Mouse (Mus musculus): ENCODE data around the gene Cxcl1. TPM values are rescaled to one million over a fixed set of nuclear protein-coding genes. Genes with fewer than 3 reads are reported as not detected.

Gene Cxcl1
- polyA plus RNA-seq, 1 experiment from 2014 or later: 0.24 TPM

DNA sequence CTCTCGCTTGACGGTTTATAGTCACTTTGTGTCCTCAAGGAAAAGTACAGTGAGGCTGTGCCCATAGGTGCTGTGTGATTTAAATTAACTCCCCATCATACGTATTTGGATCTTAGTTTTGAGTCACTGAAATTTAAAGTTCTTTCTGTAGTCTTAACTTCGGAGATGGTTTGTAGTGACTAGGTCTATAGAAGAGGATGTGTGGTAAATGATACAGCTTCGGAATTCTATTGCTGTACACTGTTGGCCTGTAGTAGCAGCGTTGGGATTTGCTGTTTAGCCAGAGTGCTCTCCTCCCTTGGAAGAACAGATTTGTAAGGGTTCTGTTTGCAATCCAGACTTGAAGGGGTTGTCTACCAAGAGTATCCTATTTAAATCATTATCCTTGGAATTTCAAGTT lies 40.9 kb downstream of the Cxcl1 start:
- WGBS: 3% methylated on average over 6 of the region's 6 CpGs
- H3K27me3 ChIP-seq: no peaks in the 10 kb centered on the region
- H3K27ac ChIP-seq (replicated peaks): peak overlapping the region; percentile 98
- H3K9ac ChIP-seq (replicated peaks): peak overlapping the region; percentile 93
- peaks cover 9% of the 10 kb centered on the region for H3K4me1 ChIP-seq
- peak overlapping the region; percentile 52 for H3K4me2 ChIP-seq (replicated peaks)
- no peaks in the 10 kb centered on the region for H3K9me3 ChIP-seq
- H3K36me3 ChIP-seq: 0 out of 2 replicates have a peak, but pooled peaks cover 4% of the 10 kb centered on the region
- peak overlapping the region; percentile 75 for H3K4me3 ChIP-seq
- peak; percentile 51 for ATAC-seq (replicated peaks)

DNA sequence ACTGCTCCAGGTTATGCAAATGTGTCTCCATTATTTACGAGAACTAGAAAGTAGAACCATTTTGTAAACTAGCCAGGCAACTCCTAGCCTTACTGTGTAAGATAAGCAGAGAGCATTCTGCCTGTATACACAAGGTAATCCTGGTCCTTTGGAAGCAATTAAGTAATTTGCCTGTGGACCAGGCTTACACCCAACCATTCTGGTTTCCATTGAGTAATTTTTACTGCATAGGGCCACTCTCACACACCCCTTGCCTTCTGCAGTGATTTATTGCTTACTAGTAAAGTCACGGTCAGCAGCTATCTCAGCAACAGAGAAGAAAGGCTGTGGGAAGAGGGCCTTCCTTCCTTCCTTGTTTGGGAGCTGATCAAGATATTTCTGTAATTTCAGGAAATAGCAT lies 45.7 kb downstream of the Cxcl1 start:
- Histone ChIP-seq H3K9ac (replicated peaks) (no peak overlapping the region), H3K4me3 (no peak overlapping the region), H3K27ac (replicated peaks) (no peak overlapping the region), H3K4me1 (peaks cover 9% of the 10 kb centered on the region), H3K36me3 (0 out of 2 replicates have a peak, but pooled peaks cover 4% of the 10 kb centered on the region), H3K27me3 (no peaks in the 10 kb centered on the region), H3K9me3 (no peaks in the 10 kb centered on the region), H3K4me2 (replicated peaks) (no peak overlapping the region)
- no peak for ATAC-seq (replicated peaks)
- WGBS: 78% methylated on average over 2 of the region's 2 CpGs

Other genes with a start within 250 kb of the Cxcl1 start
- 0.10 TPM in 1 of 2 replicates, not detected in the other for gene Cxcl5, start 131.9 kb upstream of the Cxcl1 start, polyA plus RNA-seq (2015; fragmentation: Nextera tagmentation; extraction: Ambion mirVana)
- 0.52 and 1.0 TPM in 2 replicates for gene Ppbp, start 122.7 kb upstream of the Cxcl1 start, polyA plus RNA-seq (2015; fragmentation: Nextera tagmentation; extraction: Ambion mirVana)
- 28.0 and 30.4 TPM in 2 replicates for gene Pf4, start 118.8 kb upstream of the Cxcl1 start, polyA plus RNA-seq (2015; fragmentation: Nextera tagmentation; extraction: Ambion mirVana)
- gene Cxcl3, start 105.1 kb upstream of the Cxcl1 start, polyA plus RNA-seq (2015; fragmentation: Nextera tagmentation; extraction: Ambion mirVana): not detected in 2 replicates
- gene Cxcl15, start 96.7 kb upstream of the Cxcl1 start, polyA plus RNA-seq (2015; fragmentation: Nextera tagmentation; extraction: Ambion mirVana): not detected in 2 replicates
- gene Cxcl2, start 12.6 kb downstream of the Cxcl1 start, polyA plus RNA-seq (2015; fragmentation: Nextera tagmentation; extraction: Ambion mirVana): not detected in 2 replicates
- gene Mthfd2l, start 39.9 kb downstream of the Cxcl1 start, polyA plus RNA-seq (2015; fragmentation: Nextera tagmentation; extraction: Ambion mirVana): 69.0 and 70.5 TPM in 2 replicates
- 0.19 and 0.31 TPM in 2 replicates for gene Epgn, start 136.2 kb downstream of the Cxcl1 start, polyA plus RNA-seq (2015; fragmentation: Nextera tagmentation; extraction: Ambion mirVana)
- gene Ereg, start 183.4 kb downstream of the Cxcl1 start, polyA plus RNA-seq (2015; fragmentation: Nextera tagmentation; extraction: Ambion mirVana): not detected in 2 replicates
- gene Areg, start 248.4 kb downstream of the Cxcl1 start, polyA plus RNA-seq (2015; fragmentation: Nextera tagmentation; extraction: Ambion mirVana): 0.23 TPM in 1 of 2 replicates, not detected in the other

All from forebrain, embryonic 15.5 days (tissue).